Mouse (Mus musculus): Measurements from ENCODE around the gene Exoc6b. TPM values are rescaled to one million over a fixed set of nuclear protein-coding genes. Genes with fewer than 3 reads are reported as not detected.

The Exoc6b gene
- total RNA-seq, 2 experiments from 2014 or later, result 12.9 to 13.0 TPM

- DNase-seq, result no peak
- intact Hi-C loops (cut with DNase I), result loop anchor here (5.0 to 10.0 kb wide), 2 partner anchors 257 to 336 kb away; no protein-coding TSS in a partner anchor
Observed at GRCm38 (mm10) chr6:84578928-84579327, 490.4 kb downstream of the Exoc6b start.

GRCm38 (mm10) chr6:84577898-84578297 lies 491.4 kb downstream of the Exoc6b start:
- intact Hi-C loops (cut with DNase I), result loop anchor here (5.0 to 10.0 kb wide), 2 partner anchors 256 to 337 kb away; no protein-coding TSS in a partner anchor
- no peak for DNase-seq

- intact Hi-C loops (cut with DNase I), result loop anchor here (10.0 kb wide), 1 partner anchor 341 kb away; no protein-coding TSS in a partner anchor
- DNase-seq, result no peak
Observed at GRCm38 (mm10) chr6:84573905-84574660, 495.2 kb downstream of the Exoc6b start.

- DNase-seq, result no peak
- intact Hi-C loops (cut with DNase I), result loop anchor here (10.0 kb wide), 1 partner anchor 345 kb away; no protein-coding TSS in a partner anchor
Observed at GRCm38 (mm10) chr6:84570039-84570438, 499.3 kb downstream of the Exoc6b start.

GRCm38 (mm10) chr6:84569590-84569989 lies 499.7 kb downstream of the Exoc6b start:
- intact Hi-C loops (cut with DNase I), result no loop called here

GRCm38 (mm10) chr6:84568880-84569279 lies 500.4 kb downstream of the Exoc6b start:
- DNase-seq, result no peak
- intact Hi-C loops (cut with DNase I), result no loop called here

More at GRCm38 (mm10) chr6:84569590-84569989, 499.7 kb downstream of the Exoc6b start:
- no peak for DNase-seq

Other genes with a start within 250 kb of the Exoc6b start
- gene Spr, start 68.3 kb upstream of the Exoc6b start, total RNA-seq (2021), result 10 to 100 TPM; 45.2 to 45.4 TPM
- gene Emx1, start 117.9 kb upstream of the Exoc6b start, total RNA-seq (2021), result not detected